Mouse (Mus musculus) ES-Bruce4 (cell line): ENCODE measurements around the gene Gm10037.

ENCODE experiments used
- CTCF ChIP-seq: IDR thresholded peaks from one replicate; pipeline ENCODE4 v1.8.1; 2011; ENCODE audit warnings: low read depth, low read length
- POLR2A ChIP-seq: IDR thresholded peaks from one replicate; pipeline ENCODE4 v1.8.1; 2011; ENCODE audit warnings: low read length; ENCODE audit not compliant: insufficient read depth

- TF ChIP-seq POLR2A: no peak
- no peak for TF ChIP-seq CTCF
These were observed 32.1 kb downstream of the Gm10037 start, which contains the start of gene BC048507 for GRCm38 (mm10) chr13:67863026-67863425.
